10 mouse cellular contexts compared by ENCODE assay signal in genomic region chr11:46665599-46666522, GRCm38 (mm10). TPM values are rescaled to one million over a fixed set of nuclear protein-coding genes. Genes with fewer than 3 reads are reported as not detected.
DNase-seq lines count a peak whose midpoint lies in the region; ATAC-seq and TF ChIP-seq lines count a peak whose summit lies in the region.
"Had no signal": no experiment of that assay in that cellular context is flagged by ENCODE, and none has a peak within 500 bp of the region (broad histone marks: within the 10 kb centered on the region; RNA-seq: fewer than 3 reads in every experiment).

No protein-coding gene starts in this region.

- H3K9me3 ChIP-seq in forebrain, embryonic 16.5 days (ENCODE audit: control insufficient read depth, low read length) = no peaks in the 10 kb centered on the region
- no peaks in the 10 kb centered on the region for H3K9me3 ChIP-seq in heart, embryonic 11.5 days (replicated peaks; ENCODE audit: control insufficient read depth, low read length)

- peak; percentile 78 for ATAC-seq in forebrain, embryonic 16.5 days
- ATAC-seq in megakaryocyte-erythroid progenitor cell, adult 5-6 weeks (replicated peaks; ENCODE audit: low FRiP score, low TSS enrichment, poor library complexity, severe bottlenecking) = peak; percentile 92
- ATAC-seq in heart, embryonic 11.5 days (replicated peaks; ENCODE audit: insufficient number of reproducible peaks, low FRiP score, low TSS enrichment) = no peak

- peak; percentile 76 for TF ChIP-seq CTCF in layer of hippocampus, adult 2 months (conservative IDR thresholded peaks at IDR 0.05)

- no peak overlapping the region for H3K9ac ChIP-seq in forebrain, embryonic 16.5 days (replicated peaks; ENCODE audit: low read depth, low read length)
- no peak overlapping the region for H3K9ac ChIP-seq in heart, embryonic 11.5 days (ENCODE audit: low read depth, low read length)

- H3K27ac ChIP-seq in layer of hippocampus, adult 2 months = no peak overlapping the region
- H3K27ac ChIP-seq in forebrain, embryonic 16.5 days (ENCODE audit: low read length) = no peak overlapping the region
- H3K27ac ChIP-seq in heart, embryonic 11.5 days (ENCODE audit: low read depth, low read length) = no peak overlapping the region

- H3K36me3 ChIP-seq in forebrain, embryonic 16.5 days (ENCODE audit: control insufficient read depth, insufficient read depth) = no peaks in the 10 kb centered on the region
- H3K36me3 ChIP-seq in heart, embryonic 11.5 days (ENCODE audit: control insufficient read depth, insufficient read depth, low read length) = no peaks in the 10 kb centered on the region

- 71% methylated on average over 6 of the region's 6 CpGs for WGBS in forebrain, embryonic 16.5 days
- 59% methylated on average over 6 of the region's 6 CpGs for WGBS in heart, embryonic 11.5 days (ENCODE audit: insufficient replicate concordance)

- no peaks in the 10 kb centered on the region for H3K4me1 ChIP-seq in forebrain, embryonic 16.5 days (replicated peaks; ENCODE audit: control insufficient read depth, insufficient read depth, low read length)
- H3K4me1 ChIP-seq in heart, embryonic 11.5 days (ENCODE audit: control insufficient read depth, insufficient read depth, low read length) = no peaks in the 10 kb centered on the region

- no peak overlapping the region for H3K4me3 ChIP-seq in layer of hippocampus, adult 2 months
- no peak overlapping the region for H3K4me3 ChIP-seq in forebrain, embryonic 16.5 days (replicated peaks; ENCODE audit: low read length)
- no peak overlapping the region for H3K4me3 ChIP-seq in heart, embryonic 11.5 days (ENCODE audit: low read depth, low read length)

- H3K27me3 ChIP-seq in forebrain, embryonic 16.5 days (replicated peaks; ENCODE audit: control insufficient read depth, insufficient read depth, low read length) = no peaks in the 10 kb centered on the region
- H3K27me3 ChIP-seq in heart, embryonic 11.5 days (ENCODE audit: control insufficient read depth, insufficient read depth, low read length) = no peaks in the 10 kb centered on the region

- peak; percentile 8 to 16 for DNase-seq in layer of hippocampus, adult 2 months (ENCODE audit: low spot score in 2 of 2)
- DNase-seq in layer of hippocampus, postnatal 36 days = no peak
- peak; percentile 81 for DNase-seq in R1 (ENCODE audit: low read depth, low spot score)
- DNase-seq in kidney, postnatal 36 days = peak; percentile 4 to 51
- DNase-seq in thymus, postnatal 14 days = peak; percentile 24

- H3K4me2 ChIP-seq in forebrain, embryonic 16.5 days (ENCODE audit: low read length) = no peak overlapping the region
- no peak overlapping the region for H3K4me2 ChIP-seq in heart, embryonic 11.5 days

RNA-seq across cellular contexts. Expression of gene Dppa1, which starts 36.8 kb away (rescaled TPM):
- not detected for total RNA-seq in layer of hippocampus, adult 2 months (2021)
- not detected for total RNA-seq in layer of hippocampus, postnatal 36 days (2021)
- polyA plus RNA-seq in forebrain, embryonic 16.5 days (2015; fragmentation: Nextera tagmentation; extraction: Ambion mirVana) = not detected in 2 replicates
- not detected in 2 replicates for total RNA-seq in megakaryocyte-erythroid progenitor cell, adult 5-6 weeks (2014; fragmentation: Nextera tagmentation)
- total RNA-seq in megakaryocyte-erythroid progenitor cell, adult 5-6 weeks (2017) = not detected in 2 replicates
- polyA plus RNA-seq in heart, embryonic 11.5 days (2014; fragmentation: Nextera tagmentation; extraction: Ambion mirVana) = not detected in 2 replicates
- total RNA-seq: layer of hippocampus, adult 8-10 months had no signal
- polyA plus RNA-seq: stomach, embryonic 16.5 days had no signal

RNA-seq across cellular contexts. Expression of gene Timd2, which starts 41.0 kb away (rescaled TPM):
- not detected for total RNA-seq in layer of hippocampus, adult 2 months (2021)
- total RNA-seq in layer of hippocampus, postnatal 36 days (2021) = not detected
- 0.10 TPM in 1 of 2 replicates, not detected in the other for polyA plus RNA-seq in forebrain, embryonic 16.5 days (2015; fragmentation: Nextera tagmentation; extraction: Ambion mirVana)
- total RNA-seq in megakaryocyte-erythroid progenitor cell, adult 5-6 weeks (2014; fragmentation: Nextera tagmentation) = not detected in 2 replicates
- total RNA-seq in megakaryocyte-erythroid progenitor cell, adult 5-6 weeks (2017) = not detected in 2 replicates
- polyA plus RNA-seq in heart, embryonic 11.5 days (2014; fragmentation: Nextera tagmentation; extraction: Ambion mirVana) = 0.24 and 0.33 TPM in 2 replicates
- total RNA-seq: layer of hippocampus, adult 8-10 months had no signal

Comparison
In these comparisons a context has a peak if more than half of its experiments do, and no peak if none do; other contexts are left out.
1. DNase-seq: peak in layer of hippocampus, adult 2 months (2 of 2), R1 (single experiment), kidney, postnatal 36 days (2 of 2) and thymus, postnatal 14 days (single experiment); none in layer of hippocampus, postnatal 36 days (0 of 2).